Mouse (Mus musculus) heart, postnatal 0 days (tissue): ENCODE measurements at regions not wholly inside any gene's neighbourhood (a gene's known extent, or its start where the extent isn't known, plus 50 kb on each side); places are given as distances from the start of the nearest gene placed in this dataset.

Experiments used
- CTCF ChIP-seq: IDR thresholded peaks from 2 replicates; pipeline ENCODE4 v1.5.1; 2016; ENCODE audit warnings: antibody characterized with exemption, control low read depth, low read depth
- EP300 ChIP-seq: IDR thresholded peaks from 2 replicates; pipeline ENCODE4 v1.6.1; 2016; ENCODE audit warnings: antibody characterized with exemption, low read depth

GRCm38 (mm10) chr12:79924921-79925703, 187.7 kb downstream of the Zfp36l1 start:
- TF ChIP-seq CTCF: no peak
- no peak for TF ChIP-seq EP300
